Mouse (Mus musculus) B cell, adult 2 months (primary cell): Measurements from ENCODE around the gene Hddc2.
"Not testable (repeated sequence)": the region's sequence is repeated elsewhere in the genome, so short reads cannot be mapped to it uniquely, and the experiment has no call there.

Experiments
- DNase-seq, 2 experiments: peaks; one replicate each; pipeline ENCODE4 v3.0.0; 2022

The Hddc2 gene

GRCm38 (mm10) chr10:31354886-31355461, 41.8 kb downstream of the Hddc2 start:
- no peak for DNase-seq

- DNase-seq: no peak
These were observed 46.6 kb downstream of the Hddc2 start for GRCm38 (mm10) chr10:31359749-31360148.

- DNase-seq: not testable (repeated sequence)
These were observed 57.0 kb downstream of the Hddc2 start for GRCm38 (mm10) chr10:31370200-31370599.
